Mouse (Mus musculus) MEL (cell line): Measurements from ENCODE around the gene Pip5kl1.

Experiments
- GABPA ChIP-seq: IDR thresholded peaks from 2 replicates; pipeline ENCODE4 v1.6.1; 2012; ENCODE audit warnings: low read depth, mild to moderate bottlenecking, inconsistent platforms, low read length, improper control_type of control experiment, moderate library complexity
- HCFC1 ChIP-seq: IDR thresholded peaks from 2 replicates; pipeline ENCODE4 v1.6.1; 2012; ENCODE audit warnings: low read depth, mild to moderate bottlenecking, inconsistent platforms, low read length, improper control_type of control experiment, moderate library complexity
- POLR2AphosphoS2 ChIP-seq: IDR thresholded peaks from 2 replicates; pipeline ENCODE4 v1.6.1; 2011; ENCODE audit warnings: low read length, improper control_type of control experiment
- SMC3 ChIP-seq: IDR thresholded peaks from 2 replicates; pipeline ENCODE4 v1.6.1; 2011; ENCODE audit warnings: low read depth, low read length, improper control_type of control experiment

DNA sequence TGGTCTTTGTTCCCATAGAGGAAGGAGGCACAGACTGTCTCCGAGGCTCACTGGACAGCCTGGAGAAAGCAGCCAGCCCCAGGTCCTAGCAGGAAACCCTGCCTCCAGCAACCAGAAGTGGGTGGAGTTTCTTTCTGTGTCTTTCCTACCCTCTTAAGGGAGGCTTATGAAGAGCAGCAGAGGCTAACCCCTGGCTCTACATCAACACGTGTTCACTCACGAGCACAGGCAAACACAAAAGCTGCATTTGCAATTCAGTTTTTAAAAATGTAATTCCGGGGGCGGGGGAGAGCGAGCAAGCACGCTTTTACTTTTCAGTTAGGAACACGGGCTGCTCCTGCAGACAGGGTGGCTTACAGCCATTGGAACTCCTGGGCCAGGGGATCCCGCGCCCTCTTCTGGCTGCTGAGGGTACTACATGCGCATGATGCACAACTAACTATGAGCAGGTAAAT, 28.0 kb downstream of the Pip5kl1 start:
- TF ChIP-seq GABPA (no peak), SMC3 (peak; percentile 39), POLR2AphosphoS2 (no peak), HCFC1 (no peak)
